Mouse (Mus musculus): Measurements from ENCODE around the gene Aldh3a1. TPM values are rescaled to one million over a fixed set of nuclear protein-coding genes. Genes with fewer than 3 reads are reported as not detected.

Gene Aldh3a1
- polyA plus RNA-seq, 1 experiment from 2014 or later = not detected

DNA sequence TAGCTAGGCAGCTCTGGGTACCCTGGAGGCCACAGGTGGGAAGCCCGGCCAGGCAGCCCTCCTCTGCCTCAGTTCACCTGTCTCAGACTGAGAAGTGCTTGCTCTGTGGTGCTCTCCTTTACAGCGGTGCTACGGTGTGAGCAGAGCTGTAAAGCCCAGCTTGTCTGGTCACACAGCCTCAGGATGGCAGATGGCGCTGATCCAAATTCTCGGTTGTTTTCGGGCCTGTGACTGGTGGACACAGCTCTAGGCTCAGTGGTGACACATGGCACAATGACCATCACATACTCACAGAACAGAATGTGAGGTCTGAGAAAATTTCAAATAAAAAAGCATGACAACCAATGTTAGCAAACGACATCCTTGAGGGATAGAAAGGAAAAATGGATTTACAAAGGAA, 37.1 kb downstream of the Aldh3a1 start:
- no peak overlapping the region for H3K4me3 ChIP-seq (ENCODE audit: low read depth, low read length)
- ATAC-seq (ENCODE audit: insufficient read depth, low FRiP score, low TSS enrichment) = no peak
- H3K4me1 ChIP-seq (ENCODE audit: control insufficient read depth, insufficient read depth, low read length) = no peaks in the 10 kb centered on the region
- H3K36me3 ChIP-seq (ENCODE audit: control insufficient read depth, insufficient read depth, low read length) = no peaks in the 10 kb centered on the region
- H3K9me3 ChIP-seq (ENCODE audit: control insufficient read depth, low read length) = no peaks in the 10 kb centered on the region
- no peak overlapping the region for H3K9ac ChIP-seq (ENCODE audit: low read length)
- no peak overlapping the region for H3K4me2 ChIP-seq (ENCODE audit: low read depth)
- no peak overlapping the region for H3K27ac ChIP-seq (ENCODE audit: low read depth, low read length)
- 88% methylated on average over 7 of the region's 7 CpGs for WGBS
- no peak for DNase-seq (ENCODE audit: low spot score)
- no peaks in the 10 kb centered on the region for H3K27me3 ChIP-seq (ENCODE audit: control insufficient read depth, insufficient read depth, low read length)

DNA sequence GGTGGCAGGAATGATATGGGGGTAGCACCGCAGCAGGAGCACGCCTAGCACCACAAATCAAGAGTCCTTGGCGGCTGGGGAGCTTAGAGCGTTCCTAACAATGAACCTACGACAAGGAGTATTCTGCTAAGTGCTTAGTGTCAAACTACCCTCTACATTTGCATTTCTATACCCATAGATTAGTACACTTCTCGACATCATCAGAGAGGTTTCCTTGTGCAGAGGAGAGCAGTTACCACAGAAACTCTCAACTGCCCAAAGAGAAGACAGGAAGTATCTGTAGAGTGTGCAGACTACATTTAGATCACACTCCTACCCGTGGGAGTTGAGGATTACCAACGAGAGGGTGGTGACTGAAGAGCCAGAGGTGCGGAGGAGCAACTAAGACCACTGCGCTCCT, 44.4 kb downstream of the Aldh3a1 start:
- Histone ChIP-seq H3K27ac (ENCODE audit: low read depth, low read length) (no peak overlapping the region), H3K9me3 (ENCODE audit: control insufficient read depth, low read length) (no peaks in the 10 kb centered on the region), H3K4me2 (ENCODE audit: low read depth) (no peak overlapping the region), H3K36me3 (ENCODE audit: control insufficient read depth, insufficient read depth, low read length) (peaks cover 10% of the 10 kb centered on the region), H3K27me3 (ENCODE audit: control insufficient read depth, insufficient read depth, low read length) (no peaks in the 10 kb centered on the region), H3K9ac (ENCODE audit: low read length) (no peak overlapping the region), H3K4me1 (ENCODE audit: control insufficient read depth, insufficient read depth, low read length) (no peaks in the 10 kb centered on the region), H3K4me3 (ENCODE audit: low read depth, low read length) (no peak overlapping the region)
- DNase-seq (ENCODE audit: low spot score) = no peak
- WGBS = 81% methylated on average over 10 of the region's 10 CpGs
- no peak for ATAC-seq (ENCODE audit: insufficient read depth, low FRiP score, low TSS enrichment)

DNA sequence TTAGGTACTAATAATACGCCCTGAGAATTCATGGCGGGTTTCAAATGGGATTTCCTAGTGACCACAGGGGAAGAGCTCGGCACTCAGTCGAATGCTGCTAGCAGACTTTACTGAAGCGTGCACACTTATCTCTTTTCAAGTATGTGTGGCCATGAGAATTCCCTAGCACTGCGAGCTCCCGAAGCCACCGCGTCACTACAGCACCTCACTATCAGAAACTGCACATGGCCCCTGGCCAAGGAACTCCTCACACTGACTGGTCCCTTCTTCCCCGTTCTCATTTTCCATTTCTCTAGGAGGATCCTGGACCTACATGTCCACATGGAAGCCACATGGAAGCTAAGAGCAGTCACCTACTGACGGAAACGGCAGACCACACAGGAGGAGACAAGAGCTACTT, 45.5 kb downstream of the Aldh3a1 start:
- Histone ChIP-seq H3K4me2 (ENCODE audit: low read depth) (no peak overlapping the region), H3K36me3 (ENCODE audit: control insufficient read depth, insufficient read depth, low read length) (peaks cover 10% of the 10 kb centered on the region), H3K9ac (ENCODE audit: low read length) (no peak overlapping the region), H3K4me1 (ENCODE audit: control insufficient read depth, insufficient read depth, low read length) (no peaks in the 10 kb centered on the region), H3K9me3 (ENCODE audit: control insufficient read depth, low read length) (no peaks in the 10 kb centered on the region), H3K4me3 (ENCODE audit: low read depth, low read length) (no peak overlapping the region), H3K27me3 (ENCODE audit: control insufficient read depth, insufficient read depth, low read length) (no peaks in the 10 kb centered on the region), H3K27ac (ENCODE audit: low read depth, low read length) (no peak overlapping the region)
- DNase-seq (ENCODE audit: low spot score) = no peak
- no peak for ATAC-seq (ENCODE audit: insufficient read depth, low FRiP score, low TSS enrichment)
- WGBS = 94% methylated on average over 12 of the region's 12 CpGs

DNA sequence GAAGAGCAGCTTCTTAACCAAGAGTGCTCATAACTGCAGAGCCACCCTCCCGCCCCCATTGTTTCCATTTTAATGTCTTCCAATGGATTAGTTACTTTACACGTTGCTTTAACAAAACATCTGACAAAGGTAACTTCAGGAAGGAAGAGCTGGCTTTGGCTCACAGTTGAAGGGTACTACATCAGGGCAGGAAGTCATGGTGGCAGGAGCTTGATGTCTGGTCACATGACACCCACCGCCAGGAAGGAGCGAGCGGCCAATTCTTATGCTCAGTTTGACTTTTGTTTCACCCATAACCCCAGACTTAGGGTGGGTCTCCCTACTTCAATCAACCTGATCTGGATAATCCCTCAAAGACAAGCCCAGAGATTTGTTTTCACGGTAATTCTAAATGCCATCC, 51.8 kb downstream of the Aldh3a1 start:
- no peak for ATAC-seq (ENCODE audit: insufficient read depth, low FRiP score, low TSS enrichment)
- no peak overlapping the region for H3K9ac ChIP-seq (ENCODE audit: low read length)
- H3K4me3 ChIP-seq (ENCODE audit: low read depth, low read length) = no peak overlapping the region
- no peaks in the 10 kb centered on the region for H3K27me3 ChIP-seq (ENCODE audit: control insufficient read depth, insufficient read depth, low read length)
- H3K36me3 ChIP-seq (ENCODE audit: control insufficient read depth, insufficient read depth, low read length) = peaks cover 7% of the 10 kb centered on the region
- H3K27ac ChIP-seq (ENCODE audit: low read depth, low read length) = no peak overlapping the region
- DNase-seq (ENCODE audit: low spot score) = no peak
- H3K4me1 ChIP-seq (ENCODE audit: control insufficient read depth, insufficient read depth, low read length) = no peaks in the 10 kb centered on the region
- H3K4me2 ChIP-seq (ENCODE audit: low read depth) = no peak overlapping the region
- 93% methylated on average over 6 of the region's 6 CpGs for WGBS
- no peaks in the 10 kb centered on the region for H3K9me3 ChIP-seq (ENCODE audit: control insufficient read depth, low read length)

DNA sequence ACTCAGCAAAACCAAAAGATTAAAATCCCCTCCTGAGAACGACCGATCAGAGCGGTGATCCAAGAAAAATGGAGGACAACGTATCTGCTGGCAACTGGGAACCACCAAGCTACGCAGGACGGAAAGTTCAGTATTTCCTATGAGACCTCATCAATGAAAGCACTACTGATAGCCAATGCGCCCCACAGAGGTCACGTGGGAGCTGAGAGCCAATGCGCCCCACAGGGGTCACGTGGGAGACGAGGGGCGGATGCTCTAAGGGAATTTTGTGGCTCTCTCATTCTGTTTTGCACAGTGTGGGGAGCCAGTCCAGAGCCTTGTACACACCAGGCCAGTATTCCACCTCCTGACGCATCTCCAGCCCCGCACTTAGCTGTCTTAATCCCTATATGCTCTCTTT, 55.2 kb downstream of the Aldh3a1 start:
- Histone ChIP-seq H3K4me1 (ENCODE audit: control insufficient read depth, insufficient read depth, low read length) (peaks cover 6% of the 10 kb centered on the region), H3K9me3 (ENCODE audit: control insufficient read depth, low read length) (no peaks in the 10 kb centered on the region), H3K27me3 (ENCODE audit: control insufficient read depth, insufficient read depth, low read length) (no peaks in the 10 kb centered on the region), H3K4me2 (ENCODE audit: low read depth) (no peak overlapping the region), H3K36me3 (ENCODE audit: control insufficient read depth, insufficient read depth, low read length) (no peaks in the 10 kb centered on the region), H3K4me3 (ENCODE audit: low read depth, low read length) (no peak overlapping the region), H3K9ac (ENCODE audit: low read length) (no peak overlapping the region), H3K27ac (ENCODE audit: low read depth, low read length) (no peak overlapping the region)
- DNase-seq (ENCODE audit: low spot score) (no peak), ATAC-seq (ENCODE audit: insufficient read depth, low FRiP score, low TSS enrichment) (no peak)
- 92% methylated on average over 14 of the region's 14 CpGs for WGBS

DNA sequence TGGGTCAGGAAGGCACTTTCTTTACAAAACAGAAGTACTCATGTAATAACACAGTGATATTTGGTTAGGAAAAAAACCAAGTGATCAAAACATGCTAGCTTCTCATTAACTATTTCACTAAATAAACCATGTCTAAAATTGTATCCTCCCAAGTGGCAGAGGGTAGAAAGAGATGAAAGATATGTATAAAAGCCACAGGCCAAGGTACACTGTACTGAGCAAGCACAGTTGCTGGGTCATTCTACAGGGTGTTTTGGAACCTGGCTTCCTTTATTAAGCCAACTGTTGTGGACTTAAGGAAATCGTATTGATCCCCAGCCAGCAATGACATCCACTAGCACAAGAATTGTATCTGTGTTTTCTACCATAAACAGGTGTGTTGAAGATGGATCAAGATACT, 56.5 kb downstream of the Aldh3a1 start:
- ATAC-seq (ENCODE audit: insufficient read depth, low FRiP score, low TSS enrichment) = no peak
- H3K36me3 ChIP-seq (ENCODE audit: control insufficient read depth, insufficient read depth, low read length) = no peaks in the 10 kb centered on the region
- no peak overlapping the region for H3K4me3 ChIP-seq (ENCODE audit: low read depth, low read length)
- peaks cover 6% of the 10 kb centered on the region for H3K4me1 ChIP-seq (ENCODE audit: control insufficient read depth, insufficient read depth, low read length)
- no peaks in the 10 kb centered on the region for H3K9me3 ChIP-seq (ENCODE audit: control insufficient read depth, low read length)
- no peak overlapping the region for H3K9ac ChIP-seq (ENCODE audit: low read length)
- no peak for DNase-seq (ENCODE audit: low spot score)
- no peaks in the 10 kb centered on the region for H3K27me3 ChIP-seq (ENCODE audit: control insufficient read depth, insufficient read depth, low read length)
- H3K27ac ChIP-seq (ENCODE audit: low read depth, low read length) = no peak overlapping the region
- no peak overlapping the region for H3K4me2 ChIP-seq (ENCODE audit: low read depth)
- 97% methylated on average over 1 of the region's 1 CpGs for WGBS

DNA sequence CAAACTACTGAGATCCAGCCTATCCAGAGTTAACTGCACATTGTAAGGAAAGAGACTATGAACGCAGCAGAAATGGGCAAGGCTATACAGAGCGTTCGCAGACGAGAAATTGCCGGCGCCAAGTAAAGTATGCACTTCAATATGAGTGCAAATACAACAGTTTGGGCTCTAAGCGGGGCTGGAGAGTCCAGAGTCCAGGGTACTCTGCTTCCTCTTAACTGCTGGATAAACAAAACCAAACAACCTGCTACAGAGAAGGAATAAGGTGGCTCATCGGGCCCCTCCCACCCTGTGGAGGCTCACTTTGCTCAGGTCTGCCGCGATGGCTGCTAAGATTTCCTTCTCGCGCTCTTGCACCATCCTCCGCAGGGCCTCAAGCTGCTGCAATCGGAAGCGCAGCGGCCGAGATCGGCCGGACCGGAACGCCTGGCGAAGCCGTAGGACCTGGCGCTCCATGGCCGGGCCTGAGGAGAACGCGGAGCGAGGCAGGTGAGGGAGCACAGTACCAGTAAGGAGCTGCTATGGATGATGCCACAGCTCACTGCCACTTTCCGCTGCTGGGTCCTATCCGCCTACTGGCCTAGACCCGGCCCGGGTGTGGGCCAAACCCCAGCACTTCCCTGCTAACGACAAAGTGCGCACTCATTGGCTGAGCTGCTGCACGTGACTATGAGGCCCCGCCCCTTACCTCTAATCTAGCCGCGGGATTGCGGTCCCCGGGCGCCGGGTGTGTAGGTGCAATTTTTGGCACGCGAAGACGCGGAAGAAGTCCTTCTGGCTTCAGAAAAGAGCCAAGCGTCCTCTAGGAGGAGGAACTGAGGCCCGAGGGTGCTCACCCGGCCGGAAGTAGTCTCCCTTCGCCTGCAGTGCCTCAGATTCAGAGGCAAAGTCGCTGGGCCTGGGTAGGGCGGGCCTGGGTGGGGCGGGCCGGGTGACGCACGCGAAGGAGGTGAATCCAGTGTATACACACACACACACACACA, 59.5 kb downstream of the Aldh3a1 start, which contains the start of gene Aldh3a2:
TSS of gene Aldh3a2 (minus strand) at position 914 of the 983 bp plus-strand sequence.
- Histone ChIP-seq H3K36me3 (ENCODE audit: control insufficient read depth, insufficient read depth, low read length) (no peaks in the 10 kb centered on the region), H3K9ac (ENCODE audit: low read length) (peak within 1 kb of the TSS; percentile 82), H3K9me3 (ENCODE audit: control insufficient read depth, low read length) (no peaks in the 10 kb centered on the region), H3K27me3 (ENCODE audit: control insufficient read depth, insufficient read depth, low read length) (no peaks in the 10 kb centered on the region), H3K4me3 (ENCODE audit: low read depth, low read length) (peak within 1 kb of the TSS; percentile 53), H3K27ac (ENCODE audit: low read depth, low read length) (peak within 1 kb of the TSS; percentile 75), H3K4me1 (ENCODE audit: control insufficient read depth, insufficient read depth, low read length) (peaks cover 6% of the 10 kb centered on the region), H3K4me2 (ENCODE audit: low read depth) (peak within 1 kb of the TSS; percentile 79)
- 1% methylated on average over 58 of the region's 58 CpGs for WGBS
- peak; percentile 100 for ATAC-seq (ENCODE audit: insufficient read depth, low FRiP score, low TSS enrichment)
- peak; percentile 91 for DNase-seq (ENCODE audit: low spot score)
